Mouse (Mus musculus) kidney, adult 2 months (tissue): Measurements from ENCODE around the gene Adamts7. TPM values are rescaled to one million over a fixed set of nuclear protein-coding genes. Genes with fewer than 3 reads are reported as not detected.

Experiments used
- DNase-seq: peaks from one replicate; pipeline ENCODE4 v3.0.0; 2021
- H3K27ac ChIP-seq: fragments of 200-500 bp; 2 replicates; pipeline ENCODE4 v1.5.1; 2012; ENCODE audit warnings: low read depth, low read length, control low read depth, inconsistent platforms; ENCODE audit not compliant: insufficient read depth
- H3K27me3 ChIP-seq: fragments of 200-500 bp; replicated peaks from 2 replicates; pipeline ENCODE4 v1.6.1; 2012; ENCODE audit warnings: mild to moderate bottlenecking, moderate library complexity, low read length, inconsistent platforms; ENCODE audit not compliant: control insufficient read depth, insufficient read depth
- H3K36me3 ChIP-seq: fragments of 200-500 bp; 2 replicates; pipeline ENCODE4 v1.6.1; 2012; ENCODE audit warnings: mild to moderate bottlenecking, moderate library complexity, low read length, inconsistent platforms; ENCODE audit not compliant: control insufficient read depth, insufficient read depth
- H3K4me1 ChIP-seq: fragments of 200-500 bp; 2 replicates; pipeline ENCODE4 v1.6.1; 2011; ENCODE audit warnings: low read length; ENCODE audit not compliant: control insufficient read depth, insufficient read depth
- H3K4me3 ChIP-seq: fragments of 200-500 bp; 2 replicates; pipeline ENCODE4 v1.5.1; 2011; ENCODE audit warnings: mild to moderate bottlenecking, low read depth, low read length, control low read depth; ENCODE audit not compliant: insufficient read depth
- CTCF ChIP-seq: fragments of 200-500 bp; conservative IDR thresholded peaks from 2 replicates; pipeline ENCODE4 v1.5.1; 2011; ENCODE audit warnings: low read depth, mild to moderate bottlenecking, control low read depth, low read length, moderate library complexity, mixed read lengths; ENCODE audit not compliant: insufficient read depth, insufficient read length
- POLR2A ChIP-seq: fragments of 200-500 bp; IDR thresholded peaks from one replicate; pipeline ENCODE4 v1.6.1; 2011; ENCODE audit warnings: low read depth, low read length, control low read depth
- WGBS: fragments of 180-500 bp; shearing (Covaris S2); methylation state at CpG from one replicate; pipeline ENCODE4 v1.1.7; 2018; 5-methylcytosine and 5-hydroxymethylcytosine counted together
- polyA plus RNA-seq: library from polyadenylated mRNA; depleted of rRNA; stranded (reverse); fragments of >200 nt; gene quantifications from 2 replicates; pipeline ENCODE4 v1.2.3, GENCODE M21; 2012

The Adamts7 gene
- polyA plus RNA-seq, 1 experiment, result 9.4 TPM

GRCm38 (mm10) chr9:90128636-90129201 lies 34.1 kb upstream of the Adamts7 start:
- TF ChIP-seq POLR2A (no peak), CTCF (no peak)
- no peak overlapping the region for H3K4me3 ChIP-seq
- no peak for DNase-seq

GRCm38 (mm10) chr9:90133562-90134355 lies 29.1 kb upstream of the Adamts7 start:
- DNase-seq, result no peak

More at GRCm38 (mm10) chr9:90128636-90129201, 34.1 kb upstream of the Adamts7 start:
- H3K36me3 ChIP-seq, result no peaks in the 10 kb centered on the region
- no peak overlapping the region for H3K27ac ChIP-seq
- H3K4me1 ChIP-seq, result no peaks in the 10 kb centered on the region
- 77% methylated on average over 6 of the region's 6 CpGs for WGBS
- H3K27me3 ChIP-seq, result no peaks in the 10 kb centered on the region

GRCm38 (mm10) chr9:90135466-90135865 lies 27.4 kb upstream of the Adamts7 start:
- DNase-seq, result no peak
- H3K4me3 ChIP-seq, result no peak overlapping the region
- no peaks in the 10 kb centered on the region for H3K27me3 ChIP-seq
- no peaks in the 10 kb centered on the region for H3K36me3 ChIP-seq
- TF ChIP-seq POLR2A (no peak), CTCF (0 out of 2 replicates have a peak, but pooled peaks have one; percentile 17)
- H3K4me1 ChIP-seq, result no peaks in the 10 kb centered on the region
- H3K27ac ChIP-seq, result no peak overlapping the region
- 79% methylated on average over 8 of the region's 8 CpGs for WGBS

More at GRCm38 (mm10) chr9:90133562-90134355, 29.1 kb upstream of the Adamts7 start:
- Histone ChIP-seq H3K27me3 (no peaks in the 10 kb centered on the region), H3K4me1 (no peaks in the 10 kb centered on the region), H3K4me3 (no peak overlapping the region), H3K36me3 (no peaks in the 10 kb centered on the region), H3K27ac (no peak overlapping the region)
- 74% methylated on average over 7 of the region's 7 CpGs for WGBS
- TF ChIP-seq POLR2A, result no peak
- no peak for TF ChIP-seq CTCF

- Histone ChIP-seq H3K36me3 (no peaks in the 10 kb centered on the region), H3K4me3 (no peak overlapping the region), H3K27me3 (no peaks in the 10 kb centered on the region), H3K4me1 (no peaks in the 10 kb centered on the region), H3K27ac (peak overlapping the region; percentile 7; the same call in 1 of the 2 replicates)
- DNase-seq, result peak; percentile 21
- 72% methylated on average over 9 of the region's 9 CpGs for WGBS
- TF ChIP-seq CTCF (no peak), POLR2A (no peak)
Observed at GRCm38 (mm10) chr9:90135963-90136677, 26.7 kb upstream of the Adamts7 start.

- H3K4me3 ChIP-seq, result no peak overlapping the region
- no peak overlapping the region; the same call in 1 of the 2 replicates for H3K27ac ChIP-seq
- no peaks in the 10 kb centered on the region for H3K4me1 ChIP-seq
- 74% methylated on average over 1 of the region's 1 CpGs for WGBS
- no peaks in the 10 kb centered on the region for H3K27me3 ChIP-seq
- TF ChIP-seq POLR2A, result no peak
- no peak for TF ChIP-seq CTCF
- DNase-seq, result peak; percentile 78
- no peaks in the 10 kb centered on the region for H3K36me3 ChIP-seq
Observed at GRCm38 (mm10) chr9:90136678-90136965, 26.2 kb upstream of the Adamts7 start.

- no peaks in the 10 kb centered on the region for H3K27me3 ChIP-seq
- H3K36me3 ChIP-seq, result no peaks in the 10 kb centered on the region
- no peaks in the 10 kb centered on the region for H3K4me1 ChIP-seq
- TF ChIP-seq POLR2A (no peak), CTCF (no peak)
- DNase-seq, result peak; percentile 46
- no peak overlapping the region for H3K4me3 ChIP-seq
- WGBS, result 63% methylated on average over 2 of the region's 2 CpGs
- H3K27ac ChIP-seq, result no peak overlapping the region
Observed at GRCm38 (mm10) chr9:90145788-90146187, 17.1 kb upstream of the Adamts7 start.

GRCm38 (mm10) chr9:90146869-90147268 lies 16.0 kb upstream of the Adamts7 start:
- WGBS, result 71% methylated on average over 5 of the region's 5 CpGs

More at GRCm38 (mm10) chr9:90146869-90147268, 16.0 kb upstream of the Adamts7 start:
- H3K36me3 ChIP-seq, result no peaks in the 10 kb centered on the region
- no peak for TF ChIP-seq CTCF
- no peak for TF ChIP-seq POLR2A
- H3K4me3 ChIP-seq, result no peak overlapping the region
- no peak for DNase-seq
- no peaks in the 10 kb centered on the region for H3K27me3 ChIP-seq
- no peaks in the 10 kb centered on the region for H3K4me1 ChIP-seq
- no peak overlapping the region for H3K27ac ChIP-seq
